Mouse (Mus musculus): Measurements from ENCODE around the gene Tle4.

DNA sequence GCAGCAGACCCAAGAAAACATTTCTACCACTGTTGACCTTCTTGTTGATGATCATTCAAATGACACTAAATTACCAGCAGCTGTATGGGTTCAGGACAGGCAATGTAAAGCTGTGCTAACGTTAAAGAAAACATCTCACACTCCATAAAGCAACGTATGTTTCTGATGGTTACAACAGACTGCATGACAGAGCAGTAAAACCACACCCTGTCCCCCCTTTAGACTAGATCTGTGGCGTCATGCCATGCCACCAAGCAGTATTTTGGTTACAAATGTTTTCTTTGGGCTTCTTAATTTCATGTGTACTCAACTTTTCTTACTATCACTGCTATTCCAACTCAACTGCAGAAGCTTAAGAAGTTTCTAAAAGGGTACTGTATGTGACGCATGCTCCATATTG is 19.8 kb downstream of the Tle4 start:
- TF ChIP-seq GATA2 (IDR thresholded peaks at IDR 0.05; ENCODE audit: borderline replicate concordance, low read depth, low read length) (no peak), CTCF (IDR thresholded peaks at IDR 0.05; ENCODE audit: low read depth, low read length) (no peak), TAL1 (conservative IDR thresholded peaks at IDR 0.05; ENCODE audit: low read depth, low read length) (no peak)
